Comparison of ENCODE assay signal across 8 mouse cellular contexts in genomic region chr17:5942156-5942555, GRCm38 (mm10). TPM values are rescaled to one million over a fixed set of nuclear protein-coding genes. Genes with fewer than 3 reads are reported as not detected.
DNase-seq lines count a peak whose midpoint lies in the region; ATAC-seq and TF ChIP-seq lines count a peak whose summit lies in the region.

No protein-coding gene starts in this region.

- peak overlapping the region; percentile 92 for H3K4me2 ChIP-seq in heart, embryonic 11.5 days
- H3K4me2 ChIP-seq in midbrain, embryonic 15.5 days: peak overlapping the region; percentile 90; the same call in 1 of the 2 replicates
- no peak overlapping the region for H3K4me2 ChIP-seq in midbrain, postnatal 0 days (ENCODE audit: low read depth, low read length, poor library complexity, severe bottlenecking)
- peak overlapping the region; percentile 83 for H3K4me2 ChIP-seq in intestine, embryonic 15.5 days (replicated peaks)
- peak overlapping the region; percentile 78 for H3K4me2 ChIP-seq in stomach, embryonic 16.5 days (ENCODE audit: low read depth, low read length)

- H3K36me3 ChIP-seq in heart, embryonic 11.5 days (ENCODE audit: control insufficient read depth, insufficient read depth, low read length): no peaks in the 10 kb centered on the region
- no peaks in the 10 kb centered on the region for H3K36me3 ChIP-seq in midbrain, embryonic 15.5 days (replicated peaks)
- no peaks in the 10 kb centered on the region for H3K36me3 ChIP-seq in midbrain, postnatal 0 days (ENCODE audit: insufficient read depth, low read length)
- no peaks in the 10 kb centered on the region for H3K36me3 ChIP-seq in intestine, embryonic 15.5 days
- H3K36me3 ChIP-seq in stomach, embryonic 16.5 days (ENCODE audit: control insufficient read depth, insufficient read depth, low read length): no peaks in the 10 kb centered on the region

- H3K9me3 ChIP-seq in heart, embryonic 11.5 days (replicated peaks; ENCODE audit: control insufficient read depth, low read length): no peaks in the 10 kb centered on the region
- H3K9me3 ChIP-seq in midbrain, embryonic 15.5 days: no peaks in the 10 kb centered on the region
- H3K9me3 ChIP-seq in midbrain, postnatal 0 days (ENCODE audit: low read length): no peaks in the 10 kb centered on the region
- no peaks in the 10 kb centered on the region for H3K9me3 ChIP-seq in intestine, embryonic 15.5 days
- no peaks in the 10 kb centered on the region for H3K9me3 ChIP-seq in stomach, embryonic 16.5 days (replicated peaks; ENCODE audit: control insufficient read depth, low read length)

- no peak overlapping the region for H3K9ac ChIP-seq in heart, embryonic 11.5 days (ENCODE audit: low read depth, low read length)
- H3K9ac ChIP-seq in midbrain, embryonic 15.5 days: no peak overlapping the region
- H3K9ac ChIP-seq in midbrain, postnatal 0 days (replicated peaks; ENCODE audit: low read length, poor library complexity, severe bottlenecking): no peak overlapping the region
- H3K9ac ChIP-seq in intestine, embryonic 15.5 days: peak overlapping the region; percentile 82; the same call in 1 of the 2 replicates
- H3K9ac ChIP-seq in stomach, embryonic 16.5 days (ENCODE audit: low read length): peak overlapping the region; percentile 85

- 68% methylated on average over 3 of the region's 3 CpGs for WGBS in heart, embryonic 11.5 days (ENCODE audit: insufficient replicate concordance)
- WGBS in midbrain, embryonic 15.5 days: 86% methylated on average over 3 of the region's 3 CpGs
- WGBS in midbrain, postnatal 0 days: 87% methylated on average over 3 of the region's 3 CpGs
- WGBS in intestine, embryonic 15.5 days: 38% methylated on average over 3 of the region's 3 CpGs
- 49% methylated on average over 3 of the region's 3 CpGs for WGBS in stomach, embryonic 16.5 days

- TF ChIP-seq CTCF in midbrain, postnatal 0 days (IDR thresholded peaks at IDR 0.05): no peak

- peak overlapping the region; percentile 72; the same call in 1 of the 2 replicates for H3K4me3 ChIP-seq in heart, embryonic 11.5 days (ENCODE audit: low read depth, low read length)
- H3K4me3 ChIP-seq in midbrain, embryonic 15.5 days: no peak overlapping the region; the same call in 1 of the 2 replicates
- no peak overlapping the region for H3K4me3 ChIP-seq in midbrain, postnatal 0 days (ENCODE audit: low read depth, low read length)
- H3K4me3 ChIP-seq in intestine, embryonic 15.5 days (replicated peaks): peak overlapping the region; percentile 79
- peak overlapping the region; percentile 62 for H3K4me3 ChIP-seq in stomach, embryonic 16.5 days (replicated peaks; ENCODE audit: low read length)

- no peak for DNase-seq in heart, postnatal 4 days
- DNase-seq in midbrain, postnatal 0 days (ENCODE audit: low spot score): no peak
- no peak for DNase-seq in ovary, postnatal 10 days (ENCODE audit: low spot score)
- DNase-seq in gastrocnemius, postnatal 10 days: no peak

- H3K27me3 ChIP-seq in heart, embryonic 11.5 days (ENCODE audit: control insufficient read depth, insufficient read depth, low read length): peaks cover 7% of the 10 kb centered on the region
- H3K27me3 ChIP-seq in midbrain, embryonic 15.5 days (replicated peaks): peaks cover 29% of the 10 kb centered on the region
- peaks cover 14% of the 10 kb centered on the region; the same call in 1 of the 2 replicates for H3K27me3 ChIP-seq in midbrain, postnatal 0 days (ENCODE audit: insufficient read depth, low read length)
- no peaks in the 10 kb centered on the region for H3K27me3 ChIP-seq in intestine, embryonic 15.5 days (replicated peaks)
- H3K27me3 ChIP-seq in stomach, embryonic 16.5 days (ENCODE audit: control insufficient read depth, insufficient read depth, low read length): no peaks in the 10 kb centered on the region

- H3K4me1 ChIP-seq in heart, embryonic 11.5 days (ENCODE audit: control insufficient read depth, insufficient read depth, low read length): peaks cover 3% of the 10 kb centered on the region; the same call in 1 of the 2 replicates
- H3K4me1 ChIP-seq in midbrain, embryonic 15.5 days: peaks cover 11% of the 10 kb centered on the region; the same call in 1 of the 2 replicates
- 0 out of 2 replicates have a peak, but pooled peaks cover 7% of the 10 kb centered on the region for H3K4me1 ChIP-seq in midbrain, postnatal 0 days (ENCODE audit: insufficient read depth, low read length)
- peaks cover 14% of the 10 kb centered on the region for H3K4me1 ChIP-seq in intestine, embryonic 15.5 days (replicated peaks)
- peaks cover 14% of the 10 kb centered on the region for H3K4me1 ChIP-seq in stomach, embryonic 16.5 days (ENCODE audit: control insufficient read depth, insufficient read depth, low read length)

- no peak for ATAC-seq in heart, embryonic 11.5 days (replicated peaks; ENCODE audit: insufficient number of reproducible peaks, low FRiP score, low TSS enrichment)
- no peak for ATAC-seq in midbrain, embryonic 15.5 days (replicated peaks)
- ATAC-seq in midbrain, postnatal 0 days (ENCODE audit: low FRiP score): no peak
- ATAC-seq in intestine, embryonic 15.5 days: no peak
- ATAC-seq in stomach, embryonic 16.5 days (ENCODE audit: insufficient read depth, low FRiP score): no peak

- no peak overlapping the region for H3K27ac ChIP-seq in heart, embryonic 11.5 days (ENCODE audit: low read depth, low read length)
- H3K27ac ChIP-seq in midbrain, embryonic 15.5 days: no peak overlapping the region
- H3K27ac ChIP-seq in midbrain, postnatal 0 days (ENCODE audit: low read depth, low read length): no peak overlapping the region
- no peak overlapping the region for H3K27ac ChIP-seq in intestine, embryonic 15.5 days
- peak overlapping the region; percentile 70 for H3K27ac ChIP-seq in stomach, embryonic 16.5 days (ENCODE audit: low read length)

RNA-seq across cellular contexts. Expression of gene Synj2, which starts 1.1 kb away (rescaled TPM):
- 3.0 and 3.3 TPM in 2 replicates for polyA plus RNA-seq in heart, embryonic 11.5 days (2014; fragmentation: Nextera tagmentation; extraction: Ambion mirVana)
- 10 to 100 TPM; 26.5 to 28.6 TPM for total RNA-seq in heart, postnatal 4 days (2021)
- 0.79 and 0.86 TPM in 2 replicates for polyA plus RNA-seq in midbrain, embryonic 15.5 days (2015; fragmentation: Nextera tagmentation; extraction: Ambion mirVana)
- 3.1 and 4.0 TPM in 2 replicates for total RNA-seq in midbrain, postnatal 0 days (2014; rRNA removed)
- polyA plus RNA-seq in midbrain, postnatal 0 days (2015; fragmentation: Nextera tagmentation; extraction: Ambion mirVana): 1.8 and 2.3 TPM in 2 replicates
- polyA plus RNA-seq in intestine, embryonic 15.5 days (2015; fragmentation: Nextera tagmentation; extraction: Ambion mirVana): 4.8 and 4.9 TPM in 2 replicates
- 6.4 and 6.7 TPM in 2 replicates for polyA plus RNA-seq in stomach, embryonic 16.5 days (2015; fragmentation: Nextera tagmentation; extraction: Ambion mirVana)
- 10 to 100 TPM; 30.0 to 31.4 TPM for total RNA-seq in gastrocnemius, postnatal 10 days (2021)

Comparison
In these comparisons a context has a peak if more than half of its experiments do, and no peak if none do; other contexts are left out.
1. H3K4me3 ChIP-seq: peak in heart, embryonic 11.5 days (single experiment), intestine, embryonic 15.5 days (single experiment) and stomach, embryonic 16.5 days (single experiment); none in midbrain, embryonic 15.5 days (single experiment) and midbrain, postnatal 0 days (single experiment).
2. H3K9ac ChIP-seq: peak in intestine, embryonic 15.5 days (single experiment) and stomach, embryonic 16.5 days (single experiment); none in heart, embryonic 11.5 days (single experiment), midbrain, embryonic 15.5 days (single experiment) and midbrain, postnatal 0 days (single experiment).